Mouse (Mus musculus) heart, adult 8-10 months (tissue): ENCODE results near the gene Atp6v1d. TPM values are rescaled to one million over a fixed set of nuclear protein-coding genes. Genes with fewer than 3 reads are reported as not detected.

Experiments used
- DNase-seq: peaks from one replicate; pipeline ENCODE4 v3.0.0; 2022; ENCODE audit warnings: low spot score
- total RNA-seq, 4 experiments: library from RNA; stranded (reverse); gene quantifications; 2 replicates each; pipeline ENCODE4 v1.2.4; 2022

The Atp6v1d gene
- 10 to 100 TPM; 73.6 to 82.4 (median 74.8) TPM for total RNA-seq

GRCm38 (mm10) chr12:78861496-78862253 is at the start of gene Atp6v1d, which contains the start of gene Eif2s1:
Atp6v1d (minus strand) TSS chr12:78861638.
Eif2s1 (plus strand) TSS chr12:78861819.
- peak; percentile 99 for DNase-seq

- DNase-seq, result no peak
Measured at GRCm38 (mm10) chr12:78910684-78911461, 49.4 kb upstream of the Atp6v1d start.

GRCm38 (mm10) chr12:78908081-78908605 is 46.7 kb upstream of the Atp6v1d start:
- DNase-seq, result no peak

DNA sequence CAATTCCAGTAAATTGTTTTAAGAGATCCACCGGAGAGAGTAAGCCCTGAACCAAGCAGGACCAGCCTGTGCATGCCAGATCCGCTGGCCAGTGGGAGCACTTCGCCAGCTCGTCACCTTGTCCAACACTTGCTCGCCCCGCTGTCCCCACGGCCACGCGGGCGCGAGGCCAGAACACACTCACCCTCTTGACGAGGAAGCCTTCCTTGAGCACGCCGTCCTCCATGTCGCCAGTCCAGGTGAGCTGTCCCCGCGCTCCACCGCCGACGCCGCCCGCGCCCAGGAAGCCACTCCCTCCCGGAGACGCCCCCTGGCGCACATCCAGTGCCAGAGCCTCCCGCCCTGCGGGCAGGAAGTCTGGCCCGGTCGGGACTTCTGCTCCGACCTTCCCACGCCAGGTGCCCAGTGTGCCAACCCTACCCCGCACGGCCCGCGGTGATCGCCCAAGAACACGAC is 45.3 kb upstream of the Atp6v1d start, which contains the start of gene Plek2:
Plek2 (minus strand) TSS at position 258 of the 456 bp plus-strand sequence.
- no peak for DNase-seq

- DNase-seq, result no peak
Measured at GRCm38 (mm10) chr12:78904499-78904898, 43.1 kb upstream of the Atp6v1d start.

DNA sequence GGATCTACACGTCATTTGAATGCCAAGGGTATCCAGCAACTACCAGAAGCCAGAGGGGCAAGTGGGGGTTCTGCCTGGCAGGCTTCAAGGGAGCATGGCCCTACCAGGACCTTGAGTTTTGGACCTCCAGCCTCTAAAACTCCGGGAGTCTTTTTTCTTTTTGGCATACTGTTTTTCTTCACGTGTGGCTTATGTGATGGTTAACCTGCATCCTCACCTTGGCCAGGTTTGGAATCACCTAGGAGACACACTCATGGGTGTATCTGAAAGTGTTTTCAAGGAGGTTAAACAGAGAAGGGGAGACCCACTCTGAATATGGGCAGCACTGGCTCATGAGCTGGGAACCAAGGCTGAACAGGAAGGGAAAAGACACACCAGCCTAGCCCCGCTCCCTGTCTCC is 41.9 kb upstream of the Atp6v1d start:
- DNase-seq, result no peak

DNA sequence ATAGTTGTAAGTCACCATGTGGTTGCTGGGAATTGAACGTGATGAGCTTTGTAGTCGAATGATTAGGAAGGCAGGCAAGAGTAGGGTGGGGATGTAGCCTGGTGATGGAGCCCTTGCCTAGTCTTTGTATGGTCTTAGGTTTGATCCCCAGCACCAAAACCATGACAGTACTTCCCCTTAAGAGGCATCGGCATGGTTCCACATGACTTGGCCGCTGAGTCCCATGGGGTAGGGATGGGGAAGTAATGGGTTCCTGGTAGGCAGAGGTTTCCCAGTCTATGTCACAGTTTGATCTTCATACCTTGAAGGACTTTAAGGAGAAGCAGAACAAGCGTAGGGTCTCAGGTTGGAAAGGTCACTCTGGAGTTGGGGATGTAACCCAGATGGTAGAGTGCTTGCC is 40.0 kb upstream of the Atp6v1d start:
- DNase-seq, result no peak

DNA sequence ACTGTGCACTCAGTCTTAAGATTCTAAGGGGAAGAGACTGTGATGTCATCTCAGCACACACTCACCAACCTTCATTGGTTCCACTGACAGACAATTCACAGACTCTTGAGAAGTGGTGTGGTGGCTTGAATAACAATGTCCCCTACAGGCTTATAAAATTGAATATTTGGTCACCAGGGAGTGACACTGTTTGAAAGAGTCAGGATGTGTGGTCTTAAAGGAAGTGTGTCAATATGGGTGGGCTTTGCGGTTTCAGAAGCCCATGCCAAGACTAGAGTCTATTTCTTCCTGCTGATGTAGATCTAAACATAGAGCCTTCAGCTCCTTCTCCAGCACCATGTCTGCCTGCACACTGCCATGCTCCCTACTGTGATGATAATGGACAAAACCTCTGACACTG is 36.4 kb upstream of the Atp6v1d start:
- no peak for DNase-seq

DNA sequence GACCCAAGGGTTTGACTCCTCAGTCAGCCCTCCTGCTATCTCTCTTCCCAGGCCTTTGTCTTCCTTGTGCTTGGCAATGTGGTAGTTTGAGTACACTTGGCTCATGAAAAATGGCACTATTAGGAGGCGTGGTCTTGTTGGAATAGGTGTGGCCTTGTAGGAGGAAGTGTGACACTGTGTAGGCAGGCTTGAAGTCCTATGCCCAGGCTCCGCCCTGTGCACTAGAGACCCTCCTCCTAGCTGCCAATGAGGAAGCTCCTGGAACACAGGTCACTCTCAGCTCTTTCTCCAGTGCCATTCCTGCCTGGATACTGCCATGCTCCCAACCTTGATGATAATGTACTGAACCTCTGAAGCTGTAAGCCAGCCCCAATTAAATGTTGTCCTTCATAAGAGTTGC is 29.7 kb upstream of the Atp6v1d start:
- DNase-seq, result no peak

DNA sequence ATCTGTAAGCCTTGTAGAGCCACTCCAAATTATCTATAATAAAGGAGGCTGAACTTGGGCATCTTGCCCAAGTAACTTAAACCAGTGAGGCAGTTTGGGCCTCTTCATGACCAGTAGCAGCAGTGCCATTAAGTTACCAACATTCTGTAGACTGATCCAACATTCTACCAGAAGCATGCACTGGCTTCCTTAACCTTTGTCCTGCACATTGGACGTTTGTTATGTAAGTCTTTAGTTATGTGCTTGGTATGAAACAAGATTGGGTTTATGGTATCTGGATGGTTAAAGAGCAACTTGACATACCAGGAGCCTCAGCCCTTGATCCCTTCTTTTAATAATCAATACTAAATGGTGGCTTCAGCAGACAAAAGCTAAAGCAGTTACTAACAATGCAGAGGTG is 28.6 kb upstream of the Atp6v1d start:
- no peak for DNase-seq

- DNase-seq, result no peak
Measured at GRCm38 (mm10) chr12:78874581-78874980, 13.1 kb upstream of the Atp6v1d start.

DNA sequence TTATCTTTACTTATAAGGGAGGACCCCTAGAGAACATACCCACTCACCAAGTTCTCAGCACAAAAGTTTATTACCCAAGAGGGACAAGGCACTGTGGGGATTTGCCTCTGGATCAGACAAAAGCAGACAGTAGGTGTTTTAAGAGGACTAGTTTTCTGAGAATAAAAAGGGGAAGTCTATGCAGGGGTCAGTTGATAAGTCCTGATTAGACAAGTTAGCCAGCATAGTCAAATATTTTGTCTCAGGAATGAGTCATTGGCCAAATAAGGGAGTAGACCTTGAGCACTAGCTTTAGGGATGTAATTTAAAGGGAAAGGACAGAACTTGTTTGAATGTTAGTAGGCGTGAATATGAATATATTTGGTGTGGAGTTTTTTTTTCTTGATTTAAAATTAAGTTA is 6.7 kb upstream of the Atp6v1d start:
- DNase-seq, result no peak

GRCm38 (mm10) chr12:78865434-78865833 is 4.0 kb upstream of the Atp6v1d start:
- no peak for DNase-seq

DNA sequence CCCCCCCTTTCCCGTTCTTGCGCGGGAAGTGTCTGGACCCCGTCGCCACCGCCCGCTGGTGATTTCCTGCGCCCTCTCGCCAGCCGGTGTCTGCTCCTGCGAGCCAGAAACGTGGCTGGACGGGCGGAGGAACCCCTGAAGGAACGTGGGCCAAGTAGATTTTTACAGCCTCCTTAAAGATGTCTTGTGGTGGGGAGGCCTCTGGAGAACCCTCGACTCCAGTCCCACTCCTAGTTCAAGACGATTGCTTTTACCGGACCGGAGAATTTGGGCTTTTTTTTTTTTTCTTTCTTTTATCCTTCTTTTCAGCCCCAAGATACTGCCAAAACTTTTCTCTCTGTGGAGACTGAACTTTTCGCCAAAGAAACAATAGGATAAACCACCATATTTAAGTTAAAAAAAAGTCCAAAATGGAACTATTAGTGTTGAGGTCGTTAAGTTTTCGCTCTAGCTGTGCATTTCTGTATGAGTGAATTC is 854 bp upstream of the Atp6v1d start:
- DNase-seq, result no peak

- no peak for DNase-seq
Measured at GRCm38 (mm10) chr12:78860921-78861495, 430 bp downstream of the Atp6v1d start.

DNA sequence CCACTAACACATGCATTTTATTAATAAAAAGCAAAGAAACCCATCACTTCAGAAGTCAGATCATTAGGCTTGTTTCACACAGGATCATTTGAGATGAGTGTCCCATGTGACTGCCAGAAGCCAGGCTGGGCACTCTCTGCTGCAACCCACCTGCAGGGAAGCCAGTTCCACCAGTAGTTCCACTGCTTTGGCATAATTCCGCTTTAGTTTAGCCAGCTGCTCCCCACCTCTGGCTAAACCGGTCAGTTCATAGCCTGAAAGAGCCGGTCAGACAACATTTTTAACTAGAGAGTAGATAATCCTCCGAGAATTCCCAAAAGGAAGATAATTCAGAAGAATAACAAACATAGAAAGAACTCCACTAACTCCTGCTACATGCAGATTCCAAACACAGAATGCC is 13.2 kb downstream of the Atp6v1d start:
- DNase-seq, result no peak

GRCm38 (mm10) chr12:78842429-78842828 is 19.0 kb downstream of the Atp6v1d start:
- DNase-seq, result no peak

- DNase-seq, result no peak
Measured at GRCm38 (mm10) chr12:78839906-78840305, 21.5 kb downstream of the Atp6v1d start.

DNA sequence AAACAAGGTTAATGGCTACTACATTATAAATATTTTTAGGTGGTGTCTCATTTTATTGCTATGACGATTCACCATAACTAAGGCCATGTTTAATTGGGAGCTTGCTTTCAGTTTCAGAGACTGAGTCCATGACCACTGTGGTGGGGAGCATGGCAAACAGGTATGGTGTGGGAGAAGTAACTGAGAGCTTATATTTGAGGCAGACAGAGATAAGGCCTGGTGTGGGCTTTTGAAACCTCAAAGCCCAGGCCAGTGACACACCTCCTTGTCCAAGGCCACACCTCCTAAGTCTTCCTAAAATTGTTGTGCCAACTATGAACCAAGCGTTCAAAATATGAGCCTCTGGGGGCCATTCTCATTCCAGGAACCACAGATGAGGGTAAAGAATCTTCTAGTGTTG is 26.9 kb downstream of the Atp6v1d start:
- DNase-seq, result no peak

GRCm38 (mm10) chr12:78814437-78814836 is 47.0 kb downstream of the Atp6v1d start:
- no peak for DNase-seq

DNA sequence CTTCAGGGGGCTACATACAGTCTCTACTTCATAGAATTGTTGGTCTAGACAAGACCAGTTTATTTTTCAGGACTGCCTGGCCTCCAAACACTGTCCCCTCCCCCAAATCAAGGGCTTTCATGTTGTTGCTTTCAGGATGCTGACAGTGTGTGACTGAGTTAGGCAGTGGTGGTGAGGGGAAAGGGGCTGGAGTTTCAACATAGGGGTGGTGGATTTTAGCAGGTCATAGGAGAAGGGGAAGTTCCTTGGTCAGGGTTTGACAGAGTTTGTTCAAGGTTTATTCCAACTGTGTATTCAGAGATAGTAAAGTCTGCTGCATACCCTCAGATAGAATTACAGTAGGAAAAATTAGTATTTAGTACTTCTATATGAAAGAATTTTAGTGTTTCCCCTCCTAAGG is 59.6 kb downstream of the Atp6v1d start:
- DNase-seq, result no peak

DNA sequence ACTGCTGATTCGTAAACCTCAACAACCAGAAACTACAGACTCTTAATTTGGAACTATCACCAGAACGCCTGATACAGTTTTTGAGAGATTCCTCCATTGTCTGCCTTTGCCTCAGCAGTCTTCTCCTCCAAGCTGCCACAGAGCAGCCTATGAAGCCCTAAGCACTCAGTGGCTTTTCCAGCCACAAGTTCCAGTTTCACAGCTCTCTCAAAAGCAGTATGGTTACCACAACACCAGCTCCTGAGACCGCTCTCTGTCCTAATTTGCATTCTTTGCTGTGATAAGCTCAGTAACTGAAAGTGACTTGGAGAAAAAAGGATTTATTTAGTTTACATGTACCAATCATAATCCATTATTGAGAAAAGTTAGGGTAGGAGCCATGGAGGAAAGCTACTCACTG is 61.4 kb downstream of the Atp6v1d start:
- no peak for DNase-seq
